Mouse (Mus musculus): ENCODE results near the gene Notch2.

DNA sequence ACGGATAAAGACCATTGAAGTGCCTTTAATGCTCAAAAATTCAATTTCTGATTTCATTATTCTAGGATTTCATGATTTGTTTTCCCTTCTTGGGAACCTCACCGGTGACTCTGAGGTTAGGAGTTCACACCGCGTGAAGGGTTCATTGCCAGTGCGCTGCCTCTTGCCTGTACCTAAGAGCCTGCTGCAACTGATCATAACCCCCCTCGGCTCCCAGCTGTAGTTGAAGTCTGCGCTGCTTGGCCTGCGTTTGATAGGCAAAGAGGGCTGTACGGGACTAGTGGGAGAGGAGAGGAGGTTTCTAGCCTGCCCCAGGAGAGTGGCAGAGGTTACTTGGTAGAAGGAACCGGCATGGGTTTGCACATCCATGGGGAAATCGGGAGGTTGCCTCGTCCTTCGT lies 71.5 kb downstream of the Notch2 start:
- TF ChIP-seq CTCF (IDR thresholded peaks at IDR 0.05; ENCODE audit: control insufficient read depth, insufficient read depth, insufficient replicate concordance, low read depth, low read length), result no peak
- TF ChIP-seq POLR2A (IDR thresholded peaks at IDR 0.05; ENCODE audit: control insufficient read depth, low read depth, low read length), result no peak

All from testis, adult 2 months (tissue).